Mouse (Mus musculus) forebrain, embryonic 11.5 days (tissue): ENCODE measurements around the gene Rprml. TPM values are rescaled to one million over a fixed set of nuclear protein-coding genes. Genes with fewer than 3 reads are reported as not detected.

Experiments used
- ATAC-seq: fragments of 200-750 bp; cut with Nextera tagmentation; replicated peaks from 2 replicates; pipeline ENCODE4 v1.8.0; 2017; ENCODE audit warnings: moderate TSS enrichment; ENCODE audit not compliant: low FRiP score
- DNase-seq: peaks from one replicate; pipeline ENCODE4 v3.0.0-alpha.2; 2017; ENCODE audit warnings: low spot score
- H3K27ac ChIP-seq: fragments of 300-500 bp; sonication (generic); 2 replicates; pipeline ENCODE4 v1.5.1; 2014; ENCODE audit warnings: low read depth, low read length
- H3K27me3 ChIP-seq: fragments of 300-500 bp; sonication (generic); 2 replicates; pipeline ENCODE4 v1.6.1; 2014; ENCODE audit warnings: mild to moderate bottlenecking, low read length, mixed read lengths; ENCODE audit not compliant: control insufficient read depth, insufficient read depth
- H3K36me3 ChIP-seq: fragments of 300-500 bp; sonication (generic); 2 replicates; pipeline ENCODE4 v1.6.1; 2014; ENCODE audit warnings: mild to moderate bottlenecking, low read length, moderate library complexity, mixed read lengths; ENCODE audit not compliant: control insufficient read depth, insufficient read depth
- H3K4me1 ChIP-seq: fragments of 300-500 bp; sonication (generic); replicated peaks from 2 replicates; pipeline ENCODE4 v1.6.1; 2014; ENCODE audit warnings: low read length, mixed read lengths; ENCODE audit not compliant: control insufficient read depth, insufficient read depth
- H3K4me2 ChIP-seq: fragments of 300-500 bp; sonication (generic); 2 replicates; pipeline ENCODE4 v1.6.1; 2014; ENCODE audit warnings: low read depth, mild to moderate bottlenecking, low read length, moderate library complexity, mixed read lengths; ENCODE audit not compliant: severe bottlenecking
- H3K4me3 ChIP-seq: fragments of 300-500 bp; sonication (generic); 2 replicates; pipeline ENCODE4 v1.5.1; 2014; ENCODE audit warnings: low read depth, low read length
- H3K9ac ChIP-seq: fragments of 300-500 bp; sonication (generic); 2 replicates; pipeline ENCODE4 v1.6.1; 2014; ENCODE audit warnings: low read length
- H3K9me3 ChIP-seq: fragments of 300-500 bp; sonication (generic); 2 replicates; pipeline ENCODE4 v1.6.1; 2016; ENCODE audit warnings: low read length, mixed read lengths; ENCODE audit not compliant: control insufficient read depth
- WGBS: fragments of 180-500 bp; shearing (Covaris S2); extraction: QIAGEN DNeasy Blood & Tissue Kit; methylation state at CpG from one replicate; pipeline ENCODE4 v1.1.7; 2014; 5-methylcytosine and 5-hydroxymethylcytosine counted together
- polyA plus RNA-seq: library from polyadenylated mRNA; unstranded; fragments of >200 nt; fragmentation: Nextera tagmentation; extraction: Ambion mirVana; gene quantifications from 2 replicates; pipeline ENCODE4 v1.2.1, GENCODE M21; 2014

The Rprml gene
- polyA plus RNA-seq, 1 experiment from 2014 or later: not detected

GRCm38 (mm10) chr11:103653359-103653965 lies 4.1 kb downstream of the Rprml start:
- 79% methylated on average over 10 of the region's 10 CpGs for WGBS
- H3K9me3 ChIP-seq: no peaks in the 10 kb centered on the region
- ATAC-seq: no peak

GRCm38 (mm10) chr11:103656520-103656919 lies 7.2 kb downstream of the Rprml start:
- H3K36me3 ChIP-seq: no peaks in the 10 kb centered on the region
- ATAC-seq: no peak
- no peak overlapping the region for H3K4me2 ChIP-seq
- H3K9me3 ChIP-seq: no peaks in the 10 kb centered on the region
- H3K4me3 ChIP-seq: no peak overlapping the region
- H3K27ac ChIP-seq: no peak overlapping the region
- 7% methylated on average over 3 of the region's 3 CpGs for WGBS
- peak; percentile 79 for DNase-seq
- H3K4me1 ChIP-seq: no peaks in the 10 kb centered on the region
- no peak overlapping the region for H3K9ac ChIP-seq
- peaks cover 22% of the 10 kb centered on the region for H3K27me3 ChIP-seq

More at GRCm38 (mm10) chr11:103653359-103653965, 4.1 kb downstream of the Rprml start:
- no peaks in the 10 kb centered on the region for H3K36me3 ChIP-seq
- no peak overlapping the region for H3K27ac ChIP-seq
- H3K4me1 ChIP-seq: peaks cover 8% of the 10 kb centered on the region; the same call in 1 of the 2 replicates
- no peak overlapping the region for H3K9ac ChIP-seq
- peaks cover 52% of the 10 kb centered on the region for H3K27me3 ChIP-seq
- no peak overlapping the region for H3K4me3 ChIP-seq
- no peak for DNase-seq
- H3K4me2 ChIP-seq: no peak overlapping the region

- Histone ChIP-seq H3K4me1 (no peaks in the 10 kb centered on the region), H3K27ac (no peak overlapping the region), H3K36me3 (no peaks in the 10 kb centered on the region), H3K9me3 (no peaks in the 10 kb centered on the region), H3K4me3 (no peak overlapping the region), H3K4me2 (no peak overlapping the region), H3K9ac (no peak overlapping the region), H3K27me3 (peaks cover 8% of the 10 kb centered on the region)
- ATAC-seq: no peak
- no peak for DNase-seq
- 87% methylated on average over 7 of the region's 7 CpGs for WGBS
These were observed 8.8 kb downstream of the Rprml start for GRCm38 (mm10) chr11:103658189-103658588.

- Histone ChIP-seq H3K4me3 (no peak overlapping the region), H3K9ac (no peak overlapping the region), H3K4me1 (peaks cover 4% of the 10 kb centered on the region), H3K36me3 (no peaks in the 10 kb centered on the region), H3K27ac (no peak overlapping the region), H3K27me3 (no peaks in the 10 kb centered on the region; the same call in 1 of the 2 replicates), H3K4me2 (no peak overlapping the region), H3K9me3 (no peaks in the 10 kb centered on the region)
- WGBS: 69% methylated on average over 4 of the region's 4 CpGs
- DNase-seq (no peak), ATAC-seq (no peak)
These were observed 12.5 kb downstream of the Rprml start for GRCm38 (mm10) chr11:103661863-103662262.

GRCm38 (mm10) chr11:103662546-103662945 lies 13.2 kb downstream of the Rprml start:
- H3K36me3 ChIP-seq: no peaks in the 10 kb centered on the region

GRCm38 (mm10) chr11:103663119-103663518 lies 13.7 kb downstream of the Rprml start:
- DNase-seq (no peak), ATAC-seq (no peak)
- 88% methylated on average over 8 of the region's 8 CpGs for WGBS
- Histone ChIP-seq H3K27me3 (no peaks in the 10 kb centered on the region; the same call in 1 of the 2 replicates), H3K4me3 (no peak overlapping the region), H3K9ac (no peak overlapping the region), H3K4me1 (peaks cover 4% of the 10 kb centered on the region), H3K27ac (no peak overlapping the region), H3K9me3 (no peaks in the 10 kb centered on the region), H3K36me3 (no peaks in the 10 kb centered on the region), H3K4me2 (no peak overlapping the region)

More at GRCm38 (mm10) chr11:103662546-103662945, 13.2 kb downstream of the Rprml start:
- Histone ChIP-seq H3K27ac (no peak overlapping the region), H3K4me3 (no peak overlapping the region), H3K27me3 (no peaks in the 10 kb centered on the region; the same call in 1 of the 2 replicates), H3K9me3 (no peaks in the 10 kb centered on the region), H3K9ac (no peak overlapping the region), H3K4me1 (peaks cover 4% of the 10 kb centered on the region), H3K4me2 (no peak overlapping the region)
- DNase-seq (no peak), ATAC-seq (no peak)
- WGBS: 90% methylated on average over 5 of the region's 5 CpGs

- no peak for DNase-seq
- Histone ChIP-seq H3K27ac (no peak overlapping the region), H3K27me3 (no peaks in the 10 kb centered on the region; the same call in 1 of the 2 replicates), H3K4me1 (peaks cover 4% of the 10 kb centered on the region), H3K9me3 (no peaks in the 10 kb centered on the region), H3K4me3 (no peak overlapping the region), H3K4me2 (no peak overlapping the region), H3K36me3 (no peaks in the 10 kb centered on the region), H3K9ac (no peak overlapping the region)
- ATAC-seq: no peak
- 33% methylated on average over 1 of the region's 1 CpGs for WGBS
These were observed 16.3 kb downstream of the Rprml start for GRCm38 (mm10) chr11:103665695-103666094.

GRCm38 (mm10) chr11:103666181-103666906 lies 17.0 kb downstream of the Rprml start:
- no peaks in the 10 kb centered on the region for H3K36me3 ChIP-seq
- no peak overlapping the region for H3K9ac ChIP-seq
- no peak overlapping the region for H3K4me3 ChIP-seq
- no peak for ATAC-seq
- no peak for DNase-seq
- no peaks in the 10 kb centered on the region; the same call in 1 of the 2 replicates for H3K27me3 ChIP-seq
- H3K4me1 ChIP-seq: peaks cover 4% of the 10 kb centered on the region
- no peaks in the 10 kb centered on the region for H3K9me3 ChIP-seq
- no peak overlapping the region for H3K27ac ChIP-seq
- 21% methylated on average over 10 of the region's 10 CpGs for WGBS
- H3K4me2 ChIP-seq: no peak overlapping the region
